Mouse (Mus musculus): Measurements from ENCODE around the gene Atp2a1.
"Not testable (repeated sequence)": the region's sequence is repeated elsewhere in the genome, so short reads cannot be mapped to it uniquely, and the experiment has no call there.

DNA sequence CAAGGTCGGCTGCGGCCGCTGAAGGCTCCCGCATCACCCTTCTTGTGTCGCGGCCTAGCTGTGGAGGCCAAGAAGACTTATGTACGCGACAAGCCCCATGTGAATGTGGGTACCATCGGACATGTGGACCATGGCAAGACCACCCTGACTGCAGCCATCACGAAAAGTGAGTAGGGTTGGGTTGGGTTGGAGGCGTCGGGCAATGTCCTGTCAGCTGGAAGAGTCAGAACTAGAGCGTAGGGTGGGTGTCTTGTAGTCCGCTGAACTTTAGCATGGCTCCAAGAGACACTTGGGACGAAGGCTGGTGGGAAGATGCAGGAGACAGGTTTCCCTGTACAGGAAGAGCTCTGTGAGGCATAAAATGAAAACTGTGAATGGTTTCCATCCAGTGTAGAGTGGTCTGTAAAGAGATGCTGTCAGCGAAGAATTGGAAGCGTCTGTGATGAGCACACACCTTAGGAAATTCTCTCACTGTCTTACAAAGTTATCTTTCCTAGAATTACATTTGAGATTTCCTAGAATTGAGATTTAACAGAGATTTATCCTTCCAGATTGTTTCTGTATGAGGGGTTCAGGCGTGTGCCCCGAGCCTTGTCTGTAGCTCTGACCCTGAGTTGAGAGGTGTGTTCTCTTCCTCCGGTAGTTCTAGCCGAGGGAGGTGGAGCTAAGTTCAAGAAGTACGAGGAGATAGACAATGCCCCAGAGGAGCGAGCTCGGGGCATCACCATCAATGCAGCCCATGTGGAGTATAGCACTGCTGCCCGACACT lies 24.9 kb upstream of the Atp2a1 start:
- TF ChIP-seq EP300 (IDR thresholded peaks at IDR 0.05; ENCODE audit: low read depth in 1 of 2, low read length in 2 of 2); NELFE (IDR thresholded peaks at IDR 0.05; ENCODE audit: low read depth, low read length); TAL1 (IDR thresholded peaks at IDR 0.05; ENCODE audit: low read length): not testable (repeated sequence)
